10 mouse cellular contexts compared by ENCODE assay signal in the genomic region with DNA sequence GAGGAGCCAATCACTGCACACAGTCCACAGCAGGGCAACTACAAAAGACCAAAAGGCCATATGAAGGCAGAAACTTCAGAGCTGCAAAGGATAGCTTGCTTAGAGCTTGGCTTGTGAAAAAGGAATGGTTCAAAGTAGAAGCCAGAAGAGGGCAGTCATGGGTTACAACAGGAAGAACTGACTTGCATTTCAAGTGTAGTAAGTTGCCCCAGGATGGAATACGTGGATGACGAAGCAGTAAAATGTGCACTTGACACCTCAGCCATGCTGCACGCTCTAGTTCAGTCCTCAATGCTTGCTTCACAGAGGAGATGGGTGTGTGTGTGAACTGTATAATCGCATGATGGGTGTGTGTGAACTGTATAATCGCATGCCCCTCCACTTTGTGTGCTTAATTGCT. TPM values are rescaled to one million over a fixed set of nuclear protein-coding genes. Genes with fewer than 3 reads are reported as not detected.
A peak's percentile ranks its signal among the peaks of the same experiment; 100 is the strongest.
DNase-seq lines count a peak whose midpoint lies in the region; TF ChIP-seq lines count a peak whose summit lies in the region.
"Had no signal": no experiment of that assay in that cellular context is flagged by ENCODE, and none has a peak within 500 bp of the region (broad histone marks: within the 10 kb centered on the region; RNA-seq: fewer than 3 reads in every experiment).

No protein-coding gene starts in this region.

- TF ChIP-seq RAD21 in MEL (IDR thresholded peaks at IDR 0.05; ENCODE audit: low read depth, low read length), result peak; percentile 48

- no peaks in the 10 kb centered on the region for H3K9me3 ChIP-seq in MEL (replicated peaks; ENCODE audit: insufficient read depth, low read length)
- H3K9me3 ChIP-seq: forebrain, embryonic 13.5 days had no signal

- no peaks in the 10 kb centered on the region for H3K27me3 ChIP-seq in MEL (ENCODE audit: control insufficient read depth in 1 of 2, insufficient read depth in 2 of 2, low read length in 2 of 2)
- H3K27me3 ChIP-seq: forebrain, embryonic 13.5 days had no signal

- H3K9ac ChIP-seq in MEL (ENCODE audit: control insufficient read depth, low read depth, low read length, poor library complexity, severe bottlenecking), result no peak overlapping the region
- H3K9ac ChIP-seq: forebrain, embryonic 13.5 days had no signal

- H3K4me1 ChIP-seq in MEL (ENCODE audit: control insufficient read depth in 1 of 2, insufficient read depth in 2 of 2, low read length in 2 of 2), result no peaks in the 10 kb centered on the region
- H3K4me1 ChIP-seq: forebrain, embryonic 13.5 days had no signal

- no peak for TF ChIP-seq EP300 in MEL (IDR thresholded peaks at IDR 0.05; ENCODE audit: low read depth in 1 of 2, low read length in 2 of 2)

- peak in 2 of 3 experiments; percentile 16 to 53; a peak in 3 of 6 replicates for TF ChIP-seq CTCF in MEL (IDR thresholded peaks at IDR 0.05 in 2 of 3, conservative IDR thresholded peaks at IDR 0.05 in 1 of 3; ENCODE audit: control insufficient read depth in 1 of 3, insufficient read depth in 1 of 3, low read depth in 2 of 3, low read length in 3 of 3, poor library complexity in 1 of 3, severe bottlenecking in 1 of 3)

- peaks cover 3 to 57% of the 10 kb centered on the region in 2 experiments; a peak in 3 of 4 replicates for H3K36me3 ChIP-seq in MEL (ENCODE audit: control insufficient read depth in 1 of 2, insufficient read depth in 2 of 2, low read length in 2 of 2)

- H3K4me3 ChIP-seq in MEL (ENCODE audit: control insufficient read depth in 1 of 2, insufficient read depth in 1 of 2, low read depth in 2 of 2, low read length in 2 of 2), result no peak overlapping the region
- H3K4me3 ChIP-seq: forebrain, embryonic 13.5 days had no signal

- DNase-seq in kidney, adult 9 months, result peak; percentile 25
- no peak for DNase-seq in kidney, adult 11 months
- DNase-seq in 3T3-L1 (ENCODE audit: low read depth, low spot score) (peak; percentile 51), MEL (ENCODE audit: low read depth, low spot score) (peak; percentile 69), MN1 (ENCODE audit: low spot score) (no peak)
- peak; percentile 25 for DNase-seq in fat pad, adult 2 months (ENCODE audit: extremely low read depth, low read depth, low spot score)
- DNase-seq in adrenal gland, adult 8-10 months, result no peak
- DNase-seq in cerebellum, adult 11 months, result no peak
- DNase-seq: right cerebral cortex, postnatal 14 days had no signal

- no peaks in the 10 kb centered on the region for H3K79me2 ChIP-seq in MEL (ENCODE audit: control insufficient read depth, insufficient read depth, low read length, poor library complexity)

- H3K27ac ChIP-seq in MEL (ENCODE audit: control insufficient read depth, low read depth, low read length), result no peak overlapping the region
- H3K27ac ChIP-seq: forebrain, embryonic 13.5 days had no signal

- TF ChIP-seq POLR2A in MEL (IDR thresholded peaks at IDR 0.05; ENCODE audit: control insufficient read depth in 1 of 2, insufficient read depth in 1 of 2, low read depth in 1 of 2, low read length in 2 of 2, poor library complexity in 1 of 2), result no peak

TF ChIP-seq in MEL, 35 proteins besides CTCF, POLR2A, EP300 and RAD21:
- TF ChIP-seq ZC3H11A (IDR thresholded peaks at IDR 0.05; ENCODE audit: low read depth, low read length) (0 out of 2 replicates have a peak, but pooled peaks have one; percentile 7), CHD2 (IDR thresholded peaks at IDR 0.05; ENCODE audit: low read length) (no peak), JUND (IDR thresholded peaks at IDR 0.05; ENCODE audit: low read depth, low read length) (0 out of 2 replicates have a peak, but pooled peaks have one; percentile 28), CHD1 (IDR thresholded peaks at IDR 0.05; ENCODE audit: low read depth, low read length) (no peak), SIN3A (IDR thresholded peaks at IDR 0.05; ENCODE audit: low read length) (no peak), KAT2A (conservative IDR thresholded peaks at IDR 0.05; ENCODE audit: low read depth, low read length) (no peak), NELFE (IDR thresholded peaks at IDR 0.05; ENCODE audit: low read depth, low read length) (no peak), TCF12 (IDR thresholded peaks at IDR 0.05; ENCODE audit: low read depth, low read length) (no peak), SMC3 (IDR thresholded peaks at IDR 0.05; ENCODE audit: low read depth, low read length) (peak; percentile 62), MAFK (IDR thresholded peaks at IDR 0.05; ENCODE audit: borderline replicate concordance, low read depth, low read length) (no peak)

RNA-seq across cellular contexts. Expression of a gene that starts 27.3 kb away (rescaled TPM):
- total RNA-seq in MEL (2012; rRNA removed), result 7.2 and 9.4 TPM in 2 replicates
- polyA plus RNA-seq in MEL (2012; ENCODE audit: insufficient read depth in 1 of 2, insufficient read length in 2 of 2, low read depth in 1 of 2, low replicate concordance in 2 of 2, missing spikeins in 1 of 2), result 10 to 100 TPM in 1 of 2 experiments, not detected in 1; 10.3 TPM
- 10 to 100 TPM; 32.9 to 41.0 (median 38.6) TPM for total RNA-seq in adrenal gland, adult 8-10 months (2022)

RNA-seq across cellular contexts. Expression of a gene that starts 47.9 kb away (rescaled TPM):
- 20.1 and 21.7 TPM in 2 replicates for total RNA-seq in MEL (2012; rRNA removed)
- polyA plus RNA-seq in MEL (2012; ENCODE audit: insufficient read depth in 1 of 2, insufficient read length in 2 of 2, low read depth in 1 of 2, low replicate concordance in 2 of 2, missing spikeins in 1 of 2), result 10 to 100 TPM in 1 of 2 experiments, not detected in 1; 17.7 TPM
- 10 to 100 TPM; 28.9 to 36.8 (median 33.7) TPM for total RNA-seq in adrenal gland, adult 8-10 months (2022)

Comparison
In these comparisons a context has a peak if more than half of its experiments do, and no peak if none do; other contexts are left out.
1. DNase-seq: peak in kidney, adult 9 months (single experiment), 3T3-L1 (single experiment), MEL (single experiment) and fat pad, adult 2 months (single experiment); none in kidney, adult 11 months (single experiment), MN1 (single experiment), adrenal gland, adult 8-10 months (single experiment) and cerebellum, adult 11 months (single experiment).